In the genomic region with DNA sequence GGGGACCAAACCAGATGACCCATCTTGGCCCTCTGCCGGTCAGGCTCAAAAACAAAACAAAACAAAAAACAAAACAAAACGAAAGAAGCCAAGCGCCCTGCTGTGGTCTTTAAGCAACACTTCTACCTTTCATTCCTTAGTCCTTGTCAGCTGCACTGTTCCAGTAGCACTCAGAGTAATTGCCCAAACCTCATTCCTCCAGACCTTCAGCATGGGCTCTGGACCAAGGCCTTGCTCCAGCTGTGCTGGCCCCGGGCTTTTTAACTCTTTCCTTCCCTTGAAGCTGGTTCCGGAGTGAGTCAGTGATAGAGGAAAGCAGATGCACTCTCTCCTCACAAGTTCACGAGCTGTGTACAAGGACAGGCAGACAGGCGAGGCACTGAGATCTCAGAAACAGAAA, we compare ENCODE assay signal across 9 mouse cellular contexts. TPM values are rescaled to one million over a fixed set of nuclear protein-coding genes. Genes with fewer than 3 reads are reported as not detected.
DNase-seq lines count a peak whose midpoint lies in the region; ATAC-seq and TF ChIP-seq lines count a peak whose summit lies in the region.
"Had no signal": no experiment of that assay in that cellular context is flagged by ENCODE, and none has a peak within 500 bp of the region (broad histone marks: within the 10 kb centered on the region; RNA-seq: fewer than 3 reads in every experiment).

No protein-coding gene starts in this region.

- H3K4me2 ChIP-seq in embryonic facial prominence, embryonic 13.5 days = peak overlapping the region; percentile 23; the same call in 1 of the 2 replicates
- H3K4me2 ChIP-seq: midbrain, embryonic 12.5 days had no signal

- no peak overlapping the region for H3K4me3 ChIP-seq in embryonic facial prominence, embryonic 13.5 days
- H3K4me3 ChIP-seq in embryonic facial prominence, embryonic 10.5 days = no peak overlapping the region
- no peak overlapping the region for H3K4me3 ChIP-seq in cerebellum, adult 2 months (replicated peaks; ENCODE audit: insufficient read depth, low read depth, low read length)
- H3K4me3 ChIP-seq: midbrain, embryonic 12.5 days had no signal

- intact Hi-C loops in heart, postnatal 25 days (cut with DNase I) = no loop called here

- no peak for DNase-seq in embryonic facial prominence, embryonic 10.5 days (ENCODE audit: low spot score)
- DNase-seq in testis, postnatal 10 days (ENCODE audit: low spot score) = peak; percentile 44
- no peak for DNase-seq in testis, postnatal 14 days (ENCODE audit: low spot score)
- DNase-seq in heart, postnatal 25 days (ENCODE audit: low spot score) = peak; percentile 35
- no peak for DNase-seq in cerebellum, adult 2 months
- DNase-seq in thymus, adult 18-20 months = no peak
- DNase-seq in layer of hippocampus, postnatal 14 days (ENCODE audit: low spot score in 2 of 2) = no peak

- H3K4me1 ChIP-seq in embryonic facial prominence, embryonic 13.5 days = peaks cover 8% of the 10 kb centered on the region; the same call in 1 of the 2 replicates
- peaks cover 8% of the 10 kb centered on the region; the same call in 1 of the 2 replicates for H3K4me1 ChIP-seq in embryonic facial prominence, embryonic 10.5 days
- no peaks in the 10 kb centered on the region for H3K4me1 ChIP-seq in cerebellum, adult 2 months (ENCODE audit: control insufficient read depth, insufficient read depth, low read length)
- H3K4me1 ChIP-seq: midbrain, embryonic 12.5 days had no signal

- no peaks in the 10 kb centered on the region for H3K36me3 ChIP-seq in embryonic facial prominence, embryonic 13.5 days
- no peaks in the 10 kb centered on the region for H3K36me3 ChIP-seq in embryonic facial prominence, embryonic 10.5 days (replicated peaks)
- H3K36me3 ChIP-seq: midbrain, embryonic 12.5 days had no signal

- no peak overlapping the region for H3K9ac ChIP-seq in embryonic facial prominence, embryonic 13.5 days
- H3K9ac ChIP-seq: midbrain, embryonic 12.5 days had no signal

- H3K27ac ChIP-seq in embryonic facial prominence, embryonic 13.5 days = no peak overlapping the region
- no peak overlapping the region for H3K27ac ChIP-seq in embryonic facial prominence, embryonic 10.5 days (replicated peaks)
- H3K27ac ChIP-seq in cerebellum, adult 2 months (ENCODE audit: insufficient read depth, low read length) = no peak overlapping the region
- H3K27ac ChIP-seq: midbrain, embryonic 12.5 days had no signal

- no peak for ATAC-seq in embryonic facial prominence, embryonic 13.5 days (ENCODE audit: insufficient number of reproducible peaks, insufficient read depth, low FRiP score, low TSS enrichment, low read depth)

- no peaks in the 10 kb centered on the region for H3K27me3 ChIP-seq in embryonic facial prominence, embryonic 13.5 days
- no peaks in the 10 kb centered on the region for H3K27me3 ChIP-seq in embryonic facial prominence, embryonic 10.5 days (replicated peaks; ENCODE audit: low read depth, poor library complexity, severe bottlenecking)
- H3K27me3 ChIP-seq in cerebellum, adult 2 months (ENCODE audit: control insufficient read depth, insufficient read depth, low read length) = no peaks in the 10 kb centered on the region
- H3K27me3 ChIP-seq: midbrain, embryonic 12.5 days had no signal

- TF ChIP-seq CTCF in cerebellum, adult 2 months (IDR thresholded peaks at IDR 0.05; ENCODE audit: borderline replicate concordance, insufficient read depth, low read depth, low read length) = no peak

- TF ChIP-seq POLR2A in cerebellum, adult 2 months (IDR thresholded peaks at IDR 0.05; ENCODE audit: borderline replicate concordance, insufficient read depth, low read length) = no peak

- 20% methylated on average over 7 of the region's 7 CpGs for WGBS in embryonic facial prominence, embryonic 13.5 days
- WGBS in embryonic facial prominence, embryonic 10.5 days = 26% methylated on average over 7 of the region's 7 CpGs
- 21% methylated on average over 7 of the region's 7 CpGs for WGBS in cerebellum, adult 2 months

- no peaks in the 10 kb centered on the region for H3K9me3 ChIP-seq in embryonic facial prominence, embryonic 13.5 days
- H3K9me3 ChIP-seq in embryonic facial prominence, embryonic 10.5 days = no peaks in the 10 kb centered on the region
- H3K9me3 ChIP-seq: midbrain, embryonic 12.5 days had no signal

RNA-seq across cellular contexts. Expression of a gene that starts 14.6 kb away (rescaled TPM):
- 17.7 and 20.9 TPM in 2 replicates for polyA plus RNA-seq in embryonic facial prominence, embryonic 13.5 days (2015; fragmentation: Nextera tagmentation; extraction: Ambion mirVana)
- polyA plus RNA-seq in embryonic facial prominence, embryonic 10.5 days (2016; fragmentation: Nextera tagmentation; extraction: Ambion mirVana) = 8.0 and 8.3 TPM in 2 replicates
- 1 to 10 TPM; 7.4 to 7.7 TPM for total RNA-seq in heart, postnatal 25 days (2021)
- polyA plus RNA-seq in cerebellum, adult 2 months (2012; rRNA removed) = 0.77 and 0.90 TPM in 2 replicates
- total RNA-seq in layer of hippocampus, postnatal 14 days (2021) = 10 to 100 TPM; 13.7 to 16.5 TPM

Comparison
In these comparisons a context has a peak if more than half of its experiments do, and no peak if none do; other contexts are left out.
1. DNase-seq: peak in testis, postnatal 10 days (single experiment) and heart, postnatal 25 days (single experiment); none in embryonic facial prominence, embryonic 10.5 days (single experiment), testis, postnatal 14 days (single experiment), cerebellum, adult 2 months (0 of 2), thymus, adult 18-20 months (0 of 2) and layer of hippocampus, postnatal 14 days (0 of 2).